Mouse (Mus musculus) heart, postnatal 0 days (tissue): ENCODE measurements around the gene Nrxn3. TPM values are rescaled to one million over a fixed set of nuclear protein-coding genes. Genes with fewer than 3 reads are reported as not detected.

Experiments
- ATAC-seq: fragments of 200-750 bp; cut with Nextera tagmentation; 2 replicates; pipeline ENCODE4 v1.8.0; 2017; ENCODE audit warnings: low read depth, moderate number of reproducible peaks, moderate library complexity; ENCODE audit not compliant: insufficient read depth
- DNase-seq: peaks from one replicate; pipeline ENCODE4 v3.0.0-alpha.2; 2016; ENCODE audit warnings: low spot score
- H3K27ac ChIP-seq: fragments of 300-500 bp; sonication (generic); 2 replicates; pipeline ENCODE4 v1.5.1; 2014; ENCODE audit warnings: low read depth, mild to moderate bottlenecking
- H3K27me3 ChIP-seq: fragments of 300-500 bp; sonication (generic); 2 replicates; pipeline ENCODE4 v1.6.1; 2014; ENCODE audit warnings: low read length, mixed read lengths; ENCODE audit not compliant: control insufficient read depth, insufficient read depth
- H3K36me3 ChIP-seq: fragments of 300-500 bp; sonication (generic); replicated peaks from 2 replicates; pipeline ENCODE4 v1.6.1; 2014; ENCODE audit warnings: low read length, mixed read lengths; ENCODE audit not compliant: control insufficient read depth, insufficient read depth
- H3K4me1 ChIP-seq: fragments of 300-500 bp; sonication (generic); 2 replicates; pipeline ENCODE4 v1.6.1; 2014; ENCODE audit warnings: antibody characterized with exemption; ENCODE audit not compliant: control insufficient read depth, insufficient read depth
- H3K4me2 ChIP-seq: fragments of 300-500 bp; sonication (generic); 2 replicates; pipeline ENCODE4 v1.6.1; 2014; ENCODE audit warnings: low read depth, mild to moderate bottlenecking, low read length, moderate library complexity
- H3K4me3 ChIP-seq: fragments of 300-500 bp; sonication (generic); 2 replicates; pipeline ENCODE4 v1.5.1; 2014; ENCODE audit warnings: low read depth, low read length
- H3K9ac ChIP-seq: fragments of 300-500 bp; sonication (generic); replicated peaks from 2 replicates; pipeline ENCODE4 v1.6.1; 2014; ENCODE audit warnings: low read depth, low read length, mixed read lengths
- H3K9me3 ChIP-seq: fragments of 300-500 bp; sonication (generic); replicated peaks from 2 replicates; pipeline ENCODE4 v1.6.1; 2016; ENCODE audit warnings: low read length; ENCODE audit not compliant: control insufficient read depth
- CTCF ChIP-seq: IDR thresholded peaks from 2 replicates; pipeline ENCODE4 v1.5.1; 2016; ENCODE audit warnings: antibody characterized with exemption, control low read depth, low read depth
- EP300 ChIP-seq: IDR thresholded peaks from 2 replicates; pipeline ENCODE4 v1.6.1; 2016; ENCODE audit warnings: antibody characterized with exemption, low read depth
- WGBS: fragments of 180-500 bp; shearing (Covaris S2); extraction: QIAGEN DNeasy Blood & Tissue Kit; methylation state at CpG from one replicate; pipeline ENCODE4 v1.1.7; 2014; 5-methylcytosine and 5-hydroxymethylcytosine counted together
- polyA plus RNA-seq: library from polyadenylated mRNA; unstranded; fragments of >200 nt; fragmentation: Nextera tagmentation; extraction: Ambion mirVana; gene quantifications from 2 replicates; pipeline ENCODE4 v1.2.1, GENCODE M21; 2015
- total RNA-seq: library from RNA; depleted of rRNA; stranded (reverse); fragments of >200 nt; gene quantifications from 2 replicates; pipeline ENCODE4 v1.2.3, GENCODE M21; 2014; ENCODE audit warnings: low replicate concordance

The Nrxn3 gene
- total and polyA plus RNA-seq, 2 experiments from 2014 or later, result 1.0 to 1.8 TPM

DNA sequence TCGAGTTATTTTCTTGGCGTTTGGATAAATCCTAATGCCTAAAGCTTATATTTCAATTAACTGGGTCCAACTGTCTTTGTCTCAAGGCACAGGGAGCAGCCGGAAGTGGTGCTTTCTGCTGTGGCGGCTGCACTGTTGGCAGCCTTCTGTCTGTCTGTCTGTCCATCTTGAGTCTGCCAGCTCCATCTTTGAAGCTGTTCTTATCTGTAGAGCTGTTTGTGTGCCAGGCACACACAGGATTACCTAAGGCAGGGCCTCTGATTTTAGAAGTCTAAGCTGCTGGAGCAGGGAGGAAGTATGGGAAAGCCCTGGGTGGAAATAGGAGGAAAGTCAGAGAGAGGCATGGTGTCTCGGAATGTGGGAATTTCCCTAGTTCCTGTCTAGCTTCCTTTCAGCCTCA lies 262.1 kb downstream of the Nrxn3 start:
- H3K4me2 ChIP-seq, result no peak overlapping the region; the same call in 1 of the 2 replicates
- H3K4me3 ChIP-seq, result no peak overlapping the region
- H3K9me3 ChIP-seq, result no peaks in the 10 kb centered on the region
- 0 out of 2 replicates have a peak overlapping the region, but pooled peaks have one; percentile 13 for H3K27ac ChIP-seq
- ATAC-seq (no peak), DNase-seq (peak; percentile 11)
- 20% methylated on average over 5 of the region's 5 CpGs for WGBS
- H3K9ac ChIP-seq, result no peak overlapping the region
- no peaks in the 10 kb centered on the region for H3K36me3 ChIP-seq
- TF ChIP-seq EP300 (no peak), CTCF (no peak)
- no peaks in the 10 kb centered on the region for H3K27me3 ChIP-seq
- H3K4me1 ChIP-seq, result peaks cover 8% of the 10 kb centered on the region; the same call in 1 of the 2 replicates

DNA sequence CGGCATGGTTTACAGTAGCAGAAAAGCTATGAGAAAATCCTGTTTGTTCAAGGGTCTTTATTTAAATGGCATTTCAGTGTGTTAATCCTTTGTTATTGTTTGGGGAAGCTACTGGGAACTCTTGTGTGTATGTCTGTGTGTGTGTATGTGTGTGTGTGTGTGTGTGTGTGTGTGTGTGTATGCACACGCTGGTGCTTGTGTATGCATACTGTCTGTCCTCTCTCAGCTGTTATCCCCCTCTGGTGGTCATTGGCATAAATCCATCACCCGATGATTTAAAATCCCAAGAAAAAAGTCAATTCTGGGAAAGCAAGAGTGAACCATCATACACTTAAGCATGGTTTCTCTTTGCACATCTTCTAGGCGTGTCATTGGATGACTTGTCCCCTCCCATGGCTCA lies 264.4 kb downstream of the Nrxn3 start:
- Histone ChIP-seq H3K4me2 (no peak overlapping the region), H3K27ac (no peak overlapping the region), H3K9me3 (no peaks in the 10 kb centered on the region), H3K27me3 (no peaks in the 10 kb centered on the region), H3K9ac (no peak overlapping the region), H3K36me3 (no peaks in the 10 kb centered on the region), H3K4me1 (peaks cover 8% of the 10 kb centered on the region; the same call in 1 of the 2 replicates), H3K4me3 (no peak overlapping the region)
- no peak for ATAC-seq
- 46% methylated on average over 4 of the region's 4 CpGs for WGBS
- peak; percentile 14 for DNase-seq
- TF ChIP-seq CTCF (peak; percentile 21), EP300 (no peak)

DNA sequence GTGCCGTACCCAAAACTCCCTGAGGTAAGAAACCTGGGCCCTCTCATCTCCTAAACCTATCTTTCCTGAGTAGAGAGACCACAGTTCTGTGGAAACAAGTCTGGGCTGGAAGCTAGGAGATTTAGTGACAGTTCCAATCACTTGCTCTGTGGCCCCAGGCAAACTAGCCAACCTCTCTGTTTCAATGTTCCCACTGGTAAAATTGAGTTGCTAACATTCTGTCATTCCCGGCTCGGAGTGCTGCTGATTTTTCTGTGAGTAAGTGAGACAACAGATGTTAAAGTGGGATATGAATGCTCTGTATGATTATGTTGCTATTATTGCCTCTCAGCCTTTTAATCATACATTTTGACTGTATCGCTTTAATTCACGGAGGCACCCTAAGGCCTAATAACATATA lies 268.1 kb downstream of the Nrxn3 start:
- Histone ChIP-seq H3K4me2 (no peak overlapping the region), H3K4me1 (no peaks in the 10 kb centered on the region), H3K4me3 (no peak overlapping the region), H3K27ac (no peak overlapping the region), H3K9me3 (no peaks in the 10 kb centered on the region), H3K36me3 (no peaks in the 10 kb centered on the region), H3K27me3 (no peaks in the 10 kb centered on the region), H3K9ac (no peak overlapping the region)
- WGBS, result 84% methylated on average over 5 of the region's 5 CpGs
- DNase-seq (no peak), ATAC-seq (no peak)
- TF ChIP-seq EP300, result no peak
- no peak for TF ChIP-seq CTCF

DNA sequence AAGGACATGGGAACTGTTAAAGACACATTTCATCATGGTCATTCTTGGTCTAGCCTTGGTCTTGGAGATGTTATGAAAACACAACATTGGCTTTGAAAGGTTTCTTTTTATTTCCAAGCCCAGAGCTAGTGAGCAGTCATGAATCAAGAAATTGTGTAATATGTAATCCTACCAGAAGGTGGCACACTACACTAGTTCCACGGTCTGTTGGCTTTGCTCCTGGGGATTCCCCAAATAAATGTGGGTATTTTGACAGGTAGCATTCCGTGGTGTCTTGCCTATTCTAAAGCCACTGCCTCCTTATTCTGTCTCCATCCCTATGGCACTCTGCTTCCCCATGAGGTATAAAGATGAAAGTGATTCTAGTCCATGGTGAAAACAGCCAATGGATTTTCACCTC lies 269.5 kb downstream of the Nrxn3 start:
- DNase-seq, result peak; percentile 31
- Histone ChIP-seq H3K9me3 (no peaks in the 10 kb centered on the region), H3K27me3 (no peaks in the 10 kb centered on the region), H3K4me1 (no peaks in the 10 kb centered on the region), H3K9ac (no peak overlapping the region), H3K36me3 (no peaks in the 10 kb centered on the region), H3K27ac (no peak overlapping the region), H3K4me3 (no peak overlapping the region), H3K4me2 (no peak overlapping the region)
- 3% methylated on average over 2 of the region's 2 CpGs for WGBS
- no peak for TF ChIP-seq EP300
- peak; percentile 63 for TF ChIP-seq CTCF
- no peak for ATAC-seq

DNA sequence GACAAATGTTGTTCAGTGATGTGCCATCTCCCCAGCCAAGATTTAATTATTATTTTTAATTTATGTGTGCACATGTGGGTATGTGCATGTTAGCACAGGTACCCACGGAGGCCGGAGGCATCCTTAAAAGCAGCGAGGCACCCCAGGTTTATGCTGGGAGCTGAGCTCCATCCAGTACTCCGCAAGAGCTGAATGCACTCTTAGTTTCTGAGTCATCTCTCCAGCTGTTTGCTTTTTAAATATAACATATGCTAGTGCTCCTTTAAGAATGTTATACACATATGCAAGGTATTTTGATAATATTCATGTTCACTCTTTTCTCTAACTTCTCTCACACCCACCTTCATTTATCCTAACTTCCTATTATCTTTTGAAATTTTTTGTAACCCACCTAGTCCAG lies 271.1 kb downstream of the Nrxn3 start:
- Histone ChIP-seq H3K36me3 (no peaks in the 10 kb centered on the region), H3K4me1 (no peaks in the 10 kb centered on the region), H3K4me2 (no peak overlapping the region), H3K4me3 (no peak overlapping the region), H3K27ac (no peak overlapping the region), H3K9me3 (no peaks in the 10 kb centered on the region), H3K9ac (no peak overlapping the region), H3K27me3 (no peaks in the 10 kb centered on the region)
- WGBS, result 81% methylated on average over 4 of the region's 4 CpGs
- ATAC-seq (no peak), DNase-seq (no peak)
- TF ChIP-seq EP300, result no peak
- no peak for TF ChIP-seq CTCF

DNA sequence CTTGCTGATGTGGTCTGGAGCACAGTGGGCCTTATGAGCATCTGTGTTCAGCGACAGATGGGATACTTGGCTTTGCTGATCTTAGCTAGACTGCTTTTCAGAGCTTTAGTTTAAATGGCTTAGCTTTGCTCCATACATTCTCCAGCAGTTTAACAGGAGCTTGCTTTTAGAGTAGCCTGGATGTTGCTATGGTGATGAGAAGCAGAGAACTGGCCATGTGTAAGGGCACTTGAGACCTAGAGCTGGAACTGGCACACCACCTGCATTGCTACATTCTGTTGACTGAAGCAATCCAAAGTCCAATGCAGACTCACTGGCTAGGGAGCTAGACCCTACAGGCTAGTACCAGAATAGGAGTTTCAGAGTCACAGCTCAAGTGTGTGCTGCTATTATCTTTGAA lies 293.8 kb downstream of the Nrxn3 start:
- WGBS, result 87% methylated on average over 1 of the region's 1 CpGs
- H3K36me3 ChIP-seq, result no peaks in the 10 kb centered on the region

More for the DNA sequence above, 293.8 kb downstream of the Nrxn3 start:
- no peak for ATAC-seq
- H3K4me2 ChIP-seq, result no peak overlapping the region
- DNase-seq, result no peak
- no peak overlapping the region for H3K4me3 ChIP-seq
- no peak overlapping the region for H3K27ac ChIP-seq
- H3K4me1 ChIP-seq, result no peaks in the 10 kb centered on the region
- H3K27me3 ChIP-seq, result no peaks in the 10 kb centered on the region
- no peak overlapping the region for H3K9ac ChIP-seq
- H3K9me3 ChIP-seq, result no peaks in the 10 kb centered on the region
- TF ChIP-seq CTCF (no peak), EP300 (no peak)
